Mouse (Mus musculus) mouse embryonic stem cell (cell line): ENCODE results near the gene Tshr.
"Not testable (repeated sequence)": the region's sequence is repeated elsewhere in the genome, so short reads cannot be mapped to it uniquely, and the experiment has no call there.

ENCODE experiments used
- in situ Hi-C, 2 experiments: fragments of 300-500 bp; cut with MboI; formaldehyde crosslinking; loops; 1 replicate in 1 of 2; 3 replicates in 1 of 2; pipeline ENCODE4 v1.14.3; 2019 to 2020; ENCODE audit warnings: low sequenced_read_pairs in 2 of 2, low pct_unique_long_range_greater_than_20kb in 1 of 2, mixed read lengths in 1 of 2; ENCODE audit not compliant: unreplicated experiment in 1 of 2

Gene Tshr

DNA sequence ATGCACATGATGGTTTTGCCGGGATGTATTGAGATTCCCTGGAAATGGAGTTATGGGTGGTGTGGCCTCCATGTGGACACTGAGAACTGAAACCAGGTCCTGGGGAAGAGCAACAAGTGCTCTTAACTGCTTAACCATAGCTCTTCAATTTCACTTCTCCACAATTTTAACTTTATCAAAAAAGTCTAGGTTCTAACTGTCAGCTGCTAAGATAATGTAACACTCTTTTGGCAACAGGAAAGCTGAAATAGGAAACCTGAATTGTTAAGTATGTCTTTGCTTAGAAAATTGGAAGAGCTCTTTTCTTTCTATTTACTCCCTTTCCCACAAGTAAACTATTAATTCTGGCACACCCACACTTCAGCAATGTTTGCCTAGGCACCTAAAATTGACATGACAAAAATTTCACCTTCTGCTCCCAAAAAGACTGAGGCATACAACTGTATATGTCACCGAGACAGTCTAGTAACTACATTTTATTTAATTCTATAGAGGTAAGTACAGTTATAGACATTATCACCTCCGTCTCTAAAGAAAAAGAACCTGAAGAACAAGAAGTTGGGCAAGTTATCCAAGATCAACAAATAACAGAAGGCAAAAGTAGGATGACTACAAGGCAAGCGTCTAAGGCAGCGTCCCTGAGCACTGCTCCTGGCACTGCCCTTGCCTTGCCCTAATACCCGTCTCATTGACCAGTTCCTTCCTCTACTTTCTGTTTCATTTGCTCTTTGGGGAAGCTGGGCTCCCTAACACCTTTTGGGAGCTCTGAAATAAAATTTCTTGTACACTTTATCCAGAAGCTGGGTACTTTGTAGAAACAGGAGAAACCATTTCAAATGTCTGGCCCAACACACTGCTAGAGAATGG is 197.1 kb downstream of the Tshr start:
- in situ Hi-C loops, result no loop called here

GRCm38 (mm10) chr12:91582362-91583002 is 198.1 kb downstream of the Tshr start:
- in situ Hi-C loops, result no loop called here

GRCm38 (mm10) chr12:91583409-91583808 is 199.0 kb downstream of the Tshr start:
- in situ Hi-C loops, result no loop called here

- in situ Hi-C loops, result no loop called here
Observed at GRCm38 (mm10) chr12:91585206-91585605, 200.8 kb downstream of the Tshr start.

GRCm38 (mm10) chr12:91585815-91586214 is 201.5 kb downstream of the Tshr start:
- in situ Hi-C loops, result not testable (repeated sequence)

- in situ Hi-C loops, result no loop called here
Observed at GRCm38 (mm10) chr12:91587077-91587476, 202.7 kb downstream of the Tshr start.

DNA sequence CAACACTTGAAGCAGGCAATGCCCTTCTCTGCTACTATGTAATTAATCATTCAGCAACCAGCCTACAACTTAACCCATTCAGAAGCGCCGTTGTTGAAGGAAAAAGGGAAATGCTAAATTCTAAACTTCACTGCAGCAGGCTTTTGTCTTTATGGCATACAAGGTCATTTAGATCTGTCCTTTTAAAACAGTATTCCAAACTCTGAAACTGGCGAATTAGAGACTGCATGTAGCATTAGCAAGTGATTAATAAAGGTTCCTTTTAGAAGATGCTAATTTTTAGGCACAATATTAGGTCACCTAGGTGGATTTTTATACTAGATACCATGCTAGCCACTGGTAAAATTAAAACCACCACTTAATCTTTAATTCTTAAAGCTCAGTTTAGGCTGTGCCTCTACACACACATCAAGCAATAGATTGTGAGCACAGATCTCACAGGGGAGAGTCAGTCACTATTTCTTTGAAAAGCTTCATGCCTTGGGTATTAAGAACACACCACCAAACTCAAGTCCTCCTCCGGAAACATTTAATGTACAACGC is 203.2 kb downstream of the Tshr start:
- in situ Hi-C loops, result no loop called here

DNA sequence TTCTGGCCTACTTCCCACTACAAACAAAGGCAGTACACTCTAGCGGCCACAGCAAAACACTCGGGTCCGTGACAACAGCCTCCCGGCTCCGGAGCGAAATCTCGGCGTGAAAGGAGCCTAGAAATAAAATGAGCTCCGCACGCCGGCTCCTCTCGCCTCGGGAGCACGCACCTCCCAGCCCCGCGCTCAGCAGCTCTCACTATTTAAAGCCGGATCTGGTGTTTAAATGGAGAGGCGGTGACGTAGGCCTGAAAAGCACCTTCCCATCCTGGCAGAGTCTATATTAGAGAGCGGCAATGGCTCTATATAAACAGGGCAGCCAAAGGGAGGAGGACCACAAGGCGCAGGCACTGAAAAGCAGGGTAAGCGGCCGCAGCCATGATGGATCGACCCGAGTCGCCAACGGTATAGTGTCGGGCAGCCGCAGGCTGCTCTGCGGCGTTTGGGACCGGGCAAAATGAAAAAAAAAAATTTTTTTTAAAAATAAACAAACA is 203.9 kb downstream of the Tshr start:
- in situ Hi-C loops, result no loop called here

GRCm38 (mm10) chr12:91588670-91589541 is 204.5 kb downstream of the Tshr start:
- in situ Hi-C loops, result no loop called here

- in situ Hi-C loops, result no loop called here
Observed at GRCm38 (mm10) chr12:91589542-91589846, 205.1 kb downstream of the Tshr start.

- in situ Hi-C loops, result no loop called here
Observed at GRCm38 (mm10) chr12:91589847-91590690, 205.7 kb downstream of the Tshr start, which contains the start of gene Gtf2a1. TSS of gene Gtf2a1 (minus strand) at chr12:91590487.

GRCm38 (mm10) chr12:91590716-91591115 is 206.4 kb downstream of the Tshr start:
- in situ Hi-C loops, result no loop called here

DNA sequence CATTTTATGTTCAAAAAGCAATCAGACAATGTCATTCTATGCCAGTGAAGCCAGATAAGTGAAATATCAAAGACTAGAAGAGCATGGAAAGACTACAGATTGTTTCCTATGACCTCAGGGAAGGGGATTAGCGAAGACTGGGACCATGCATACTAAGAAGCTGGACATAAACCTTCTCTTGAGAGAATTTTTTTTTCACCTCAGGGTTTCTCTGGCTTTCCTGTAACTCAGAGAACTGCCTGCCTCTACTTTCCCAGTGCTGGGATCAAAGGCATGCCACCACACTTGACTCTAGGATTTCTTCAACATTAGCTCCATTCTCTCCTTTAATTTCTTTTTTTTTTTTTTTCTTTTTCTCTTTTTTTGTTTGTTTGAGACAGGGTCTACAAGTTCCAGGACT is 206.8 kb downstream of the Tshr start:
- in situ Hi-C loops, result no loop called here

DNA sequence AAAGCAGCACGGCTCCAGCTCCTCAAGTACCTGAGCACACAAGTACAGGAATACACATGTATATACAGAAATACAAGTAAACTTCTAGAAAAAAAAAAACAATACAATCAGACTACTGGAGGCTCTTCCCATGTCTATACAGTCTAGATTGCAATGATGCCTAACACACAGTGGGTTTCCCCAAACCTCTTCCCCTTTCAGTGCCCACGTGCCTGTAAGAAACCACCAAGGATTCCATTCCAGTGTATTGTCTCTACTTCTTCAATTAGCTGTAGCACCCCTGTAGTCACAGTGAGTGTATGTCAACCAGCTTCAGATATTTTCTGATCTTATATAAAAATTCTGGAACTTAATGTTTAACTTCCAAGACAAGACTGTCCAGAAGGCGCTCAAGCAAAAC is 207.8 kb downstream of the Tshr start:
- in situ Hi-C loops, result no loop called here
